Mouse (Mus musculus) MEL (cell line): ENCODE data around the gene Dhx15. TPM values are rescaled to one million over a fixed set of nuclear protein-coding genes. Genes with fewer than 3 reads are reported as not detected.

ENCODE experiments used
- DNase-seq: peaks from one replicate; pipeline ENCODE4 v3.0.0; 2011; ENCODE audit warnings: low read depth, low spot score
- H3K27ac ChIP-seq: 2 replicates; pipeline ENCODE4 v1.5.1; 2012; ENCODE audit warnings: low read depth, mild to moderate bottlenecking, control low read depth, low read length, moderate library complexity; ENCODE audit not compliant: control insufficient read depth
- H3K27me3 ChIP-seq, 2 experiments: fragments of 150-350 bp in 1 of 2; sonication (generic) in 1 of 2; 2 replicates each; pipeline ENCODE4 v1.6.1; 2012; ENCODE audit warnings: low read length in 2 of 2, mild to moderate bottlenecking in 2 of 2, improper control_type of control experiment in 1 of 2, moderate library complexity in 1 of 2; ENCODE audit not compliant: insufficient read depth in 2 of 2, control insufficient read depth in 1 of 2
- H3K36me3 ChIP-seq, 2 experiments: 2 replicates each; pipeline ENCODE4 v1.6.1; 2012 to 2014; ENCODE audit warnings: low read length in 2 of 2, improper control_type of control experiment in 1 of 2, inconsistent platforms in 1 of 2, mild to moderate bottlenecking in 1 of 2; ENCODE audit not compliant: insufficient read depth in 2 of 2, control insufficient read depth in 1 of 2
- H3K4me1 ChIP-seq, 2 experiments: fragments of 150-350 bp in 1 of 2; sonication (generic) in 1 of 2; 2 replicates each; pipeline ENCODE4 v1.6.1; 2012; ENCODE audit warnings: low read length in 2 of 2, improper control_type of control experiment in 1 of 2, mild to moderate bottlenecking in 1 of 2; ENCODE audit not compliant: insufficient read depth in 2 of 2, control insufficient read depth in 1 of 2
- H3K4me3 ChIP-seq, 2 experiments: fragments of 150-350 bp in 1 of 2; sonication (generic) in 1 of 2; 2 replicates each; pipeline ENCODE4 v1.5.1; 2012; ENCODE audit warnings: low read depth in 2 of 2, low read length in 2 of 2, mild to moderate bottlenecking in 2 of 2, moderate library complexity in 2 of 2, control low read depth in 1 of 2, improper control_type of control experiment in 1 of 2; ENCODE audit not compliant: control insufficient read depth in 1 of 2, insufficient read depth in 1 of 2
- H3K79me2 ChIP-seq: 2 replicates; pipeline ENCODE4 v1.6.1; 2012; ENCODE audit warnings: mild to moderate bottlenecking, low read length, moderate library complexity; ENCODE audit not compliant: control insufficient read depth, poor library complexity, insufficient read depth
- H3K9ac ChIP-seq: 2 replicates; pipeline ENCODE4 v1.6.1; 2012; ENCODE audit warnings: low read depth, mild to moderate bottlenecking, control low read depth, low read length, moderate library complexity; ENCODE audit not compliant: control insufficient read depth, poor library complexity, severe bottlenecking
- H3K9me3 ChIP-seq: fragments of 150-350 bp; sonication (generic); replicated peaks from 2 replicates; pipeline ENCODE4 v1.6.1; 2012; ENCODE audit warnings: mild to moderate bottlenecking, low read length, improper control_type of control experiment, moderate library complexity; ENCODE audit not compliant: insufficient read depth
- BHLHE40 ChIP-seq: IDR thresholded peaks from 2 replicates; pipeline ENCODE4 v1.6.1; 2012; ENCODE audit warnings: low read depth, mild to moderate bottlenecking, inconsistent platforms, low read length, improper control_type of control experiment, borderline replicate concordance
- CHD1 ChIP-seq: IDR thresholded peaks from 2 replicates; pipeline ENCODE4 v1.6.1; 2012; ENCODE audit warnings: low read depth, mild to moderate bottlenecking, inconsistent platforms, low read length, improper control_type of control experiment
- CHD2 ChIP-seq: IDR thresholded peaks from 2 replicates; pipeline ENCODE4 v1.6.1; 2011; ENCODE audit warnings: low read length, improper control_type of control experiment
- ELF1 ChIP-seq: IDR thresholded peaks from 2 replicates; pipeline ENCODE4 v1.6.1; 2014; ENCODE audit warnings: low read depth, mild to moderate bottlenecking, inconsistent platforms, low read length, improper control_type of control experiment, moderate library complexity
- ETS1 ChIP-seq: IDR thresholded peaks from 2 replicates; pipeline ENCODE4 v1.6.1; 2012; ENCODE audit warnings: low read depth, mild to moderate bottlenecking, inconsistent platforms, low read length, improper control_type of control experiment, moderate library complexity
- GABPA ChIP-seq: IDR thresholded peaks from 2 replicates; pipeline ENCODE4 v1.6.1; 2012; ENCODE audit warnings: low read depth, mild to moderate bottlenecking, inconsistent platforms, low read length, improper control_type of control experiment, moderate library complexity
- GATA1 ChIP-seq: IDR thresholded peaks from 2 replicates; pipeline ENCODE4 v1.6.1; 2011; ENCODE audit warnings: low read depth, low read length, improper control_type of control experiment
- HCFC1 ChIP-seq: IDR thresholded peaks from 2 replicates; pipeline ENCODE4 v1.6.1; 2012; ENCODE audit warnings: low read depth, mild to moderate bottlenecking, inconsistent platforms, low read length, improper control_type of control experiment, moderate library complexity
- KAT2A ChIP-seq: conservative IDR thresholded peaks from 2 replicates; pipeline ENCODE4 v1.6.1; 2012; ENCODE audit warnings: low read depth, low read length, improper control_type of control experiment, inconsistent platforms
- MAFK ChIP-seq: IDR thresholded peaks from 2 replicates; pipeline ENCODE4 v1.6.1; 2011; ENCODE audit warnings: low read depth, mild to moderate bottlenecking, low read length, improper control_type of control experiment, borderline replicate concordance
- MAX ChIP-seq: IDR thresholded peaks from 2 replicates; pipeline ENCODE4 v1.6.1; 2011; ENCODE audit warnings: low read length, improper control_type of control experiment
- MEF2A ChIP-seq: IDR thresholded peaks from 2 replicates; pipeline ENCODE4 v1.6.1; 2014; ENCODE audit warnings: low read depth, mild to moderate bottlenecking, inconsistent platforms, low read length, improper control_type of control experiment; ENCODE audit not compliant: poor library complexity, insufficient replicate concordance, severe bottlenecking; ENCODE audit errors: extremely low read depth
- MXI1 ChIP-seq: IDR thresholded peaks from 2 replicates; pipeline ENCODE4 v1.6.1; 2011; ENCODE audit warnings: mild to moderate bottlenecking, low read depth, low read length, improper control_type of control experiment
- MYB ChIP-seq: IDR thresholded peaks from 2 replicates; pipeline ENCODE4 v1.6.1; 2011; ENCODE audit warnings: mild to moderate bottlenecking, low read depth, low read length, improper control_type of control experiment
- NELFE ChIP-seq: IDR thresholded peaks from 2 replicates; pipeline ENCODE4 v1.6.1; 2011; ENCODE audit warnings: low read depth, low read length, improper control_type of control experiment
- POLR2A ChIP-seq, 2 experiments: IDR thresholded peaks; 2 replicates each; pipeline ENCODE4 v1.6.1; 2011 to 2012; ENCODE audit warnings: low read length in 2 of 2, mild to moderate bottlenecking in 2 of 2, control low read depth in 1 of 2, improper control_type of control experiment in 1 of 2, low read depth in 1 of 2, moderate library complexity in 1 of 2; ENCODE audit not compliant: control insufficient read depth in 1 of 2, insufficient read depth in 1 of 2, poor library complexity in 1 of 2
- POLR2AphosphoS2 ChIP-seq: IDR thresholded peaks from 2 replicates; pipeline ENCODE4 v1.6.1; 2011; ENCODE audit warnings: low read length, improper control_type of control experiment
- POLR2AphosphoS5 ChIP-seq: IDR thresholded peaks from 2 replicates; pipeline ENCODE4 v1.6.1; 2012; ENCODE audit warnings: low read depth, borderline replicate concordance, mild to moderate bottlenecking, inconsistent platforms, low read length, moderate library complexity, mixed read lengths
- RAD21 ChIP-seq: IDR thresholded peaks from 2 replicates; pipeline ENCODE4 v1.6.1; 2011; ENCODE audit warnings: mild to moderate bottlenecking, low read depth, low read length, improper control_type of control experiment
- SIN3A ChIP-seq: IDR thresholded peaks from 2 replicates; pipeline ENCODE4 v1.6.1; 2012; ENCODE audit warnings: low read length, improper control_type of control experiment, inconsistent platforms
- SMC3 ChIP-seq: IDR thresholded peaks from 2 replicates; pipeline ENCODE4 v1.6.1; 2011; ENCODE audit warnings: low read depth, low read length, improper control_type of control experiment
- TAL1 ChIP-seq: IDR thresholded peaks from 2 replicates; pipeline ENCODE4 v1.6.1; 2012; ENCODE audit warnings: mild to moderate bottlenecking, inconsistent platforms, low read length, moderate library complexity, mixed read lengths
- TBP ChIP-seq: IDR thresholded peaks from 2 replicates; pipeline ENCODE4 v1.8.0; 2011; ENCODE audit warnings: low read depth, low read length, improper control_type of control experiment
- USF2 ChIP-seq, 2 experiments: IDR thresholded peaks; 2 replicates each; pipeline ENCODE4 v1.6.1; 2011 to 2012; ENCODE audit warnings: improper control_type of control experiment in 2 of 2, low read length in 2 of 2, borderline replicate concordance in 1 of 2, inconsistent platforms in 1 of 2, low read depth in 1 of 2, mild to moderate bottlenecking in 1 of 2; ENCODE audit not compliant: insufficient read depth in 1 of 2
- ZC3H11A ChIP-seq: IDR thresholded peaks from 2 replicates; pipeline ENCODE4 v1.6.1; 2012; ENCODE audit warnings: low read depth, mild to moderate bottlenecking, inconsistent platforms, low read length, improper control_type of control experiment
- ZKSCAN1 ChIP-seq: IDR thresholded peaks from 2 replicates; pipeline ENCODE4 v1.6.1; 2012; ENCODE audit warnings: low read depth, mild to moderate bottlenecking, inconsistent platforms, low read length, improper control_type of control experiment, moderate library complexity
- ZNF384 ChIP-seq: IDR thresholded peaks from 2 replicates; pipeline ENCODE4 v1.6.1; 2012; ENCODE audit warnings: low read depth, mild to moderate bottlenecking, inconsistent platforms, low read length, improper control_type of control experiment
- polyA plus RNA-seq, 2 experiments: library from polyadenylated mRNA; stranded (reverse) in 1 of 2; unstranded in 1 of 2; fragments of >175 nt in 1 of 2; fragments of >200 nt in 1 of 2; gene quantifications; 2 replicates each; pipeline versions ENCODE4 v1.2.1 to v1.2.4; 2012; ENCODE audit warnings: low replicate concordance in 2 of 2, low read depth in 1 of 2; ENCODE audit not compliant: insufficient read length in 2 of 2, insufficient read depth in 1 of 2, missing spikeins in 1 of 2
- total RNA-seq: library from RNA; depleted of rRNA; stranded (reverse); fragments of 300-350 nt; gene quantifications from 2 replicates; pipeline ENCODE4 v1.2.3, GENCODE M21; 2012

Dhx15 gene
- total and polyA plus RNA-seq, 3 experiments, result 153 to 348 (median 309) TPM

GRCm38 (mm10) chr5:52221596-52221995, 31.3 kb upstream of the Dhx15 start:
- Histone ChIP-seq H3K4me1 (peaks cover 0 to 5% of the 10 kb centered on the region in 2 experiments; a peak in 2 of 4 replicates), H3K27me3 (no peaks in the 10 kb centered on the region; a peak in 1 of 4 replicates)

GRCm38 (mm10) chr5:52220013-52220804, 29.9 kb upstream of the Dhx15 start:
- TF ChIP-seq ZC3H11A (no peak), USF2 (IDR thresholded peaks at IDR 0.05; ENCODE audit: borderline replicate concordance in 1 of 2, insufficient read depth in 1 of 2, low read depth in 1 of 2, low read length in 2 of 2) (no peak), SMC3 (no peak), MYB (no peak), NELFE (no peak), HCFC1 (no peak), CHD2 (no peak), KAT2A (no peak), CHD1 (no peak), POLR2AphosphoS5 (no peak), GATA1 (no peak), ETS1 (no peak), MAFK (no peak), POLR2AphosphoS2 (no peak), GABPA (no peak), MEF2A (no peak), MAX (no peak), ZNF384 (no peak)
- Histone ChIP-seq H3K27me3 (no peaks in the 10 kb centered on the region; a peak in 1 of 4 replicates), H3K79me2 (no peaks in the 10 kb centered on the region), H3K4me1 (no peaks in the 10 kb centered on the region; a peak in 1 of 4 replicates), H3K9ac (no peak overlapping the region), H3K4me3 (no peak overlapping the region), H3K9me3 (no peaks in the 10 kb centered on the region), H3K36me3 (no peaks in the 10 kb centered on the region), H3K27ac (no peak overlapping the region)
- DNase-seq, result no peak

More at GRCm38 (mm10) chr5:52221596-52221995, 31.3 kb upstream of the Dhx15 start:
- no peak for DNase-seq
- H3K27ac ChIP-seq, result no peak overlapping the region
- H3K36me3 ChIP-seq, result no peaks in the 10 kb centered on the region
- TF ChIP-seq MXI1 (no peak), HCFC1 (no peak), ELF1 (no peak), ZKSCAN1 (no peak), MYB (no peak), POLR2AphosphoS5 (no peak), POLR2A (IDR thresholded peaks at IDR 0.05; ENCODE audit: control insufficient read depth in 1 of 2, insufficient read depth in 1 of 2, low read depth in 1 of 2, low read length in 2 of 2, poor library complexity in 1 of 2) (no peak), BHLHE40 (no peak), TAL1 (no peak), RAD21 (no peak), TBP (no peak), GABPA (no peak), SIN3A (no peak)
- H3K4me3 ChIP-seq, result no peak overlapping the region
- H3K9ac ChIP-seq, result no peak overlapping the region
- no peaks in the 10 kb centered on the region for H3K79me2 ChIP-seq
- no peaks in the 10 kb centered on the region for H3K9me3 ChIP-seq
